Mouse (Mus musculus): ENCODE data around the gene Pi4kb. TPM values are rescaled to one million over a fixed set of nuclear protein-coding genes. Genes with fewer than 3 reads are reported as not detected.

Gene Pi4kb
- polyA plus RNA-seq, 1 experiment from 2014 or later = 15.1 TPM

DNA sequence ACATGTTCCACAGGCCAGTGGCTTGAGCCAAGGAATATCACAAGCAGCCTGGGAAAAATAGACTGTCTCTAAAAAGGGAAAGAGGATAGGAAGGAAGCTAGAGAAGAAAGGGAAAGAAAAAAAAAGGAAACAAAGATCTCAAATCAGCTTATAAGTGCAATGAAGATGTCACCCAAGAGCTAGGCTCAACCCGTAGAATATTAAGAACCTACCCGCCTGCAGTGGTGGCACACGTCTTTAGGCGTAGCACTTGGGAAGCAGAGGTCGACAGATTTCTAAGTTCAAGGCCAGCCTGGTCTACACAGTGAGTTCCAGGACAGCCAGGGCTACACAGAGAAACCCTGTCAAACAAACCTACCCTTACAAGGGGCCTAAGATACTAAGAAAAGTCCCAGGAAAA lies 911 bp upstream of the Pi4kb start:
- peak overlapping the region; percentile 84 for H3K4me2 ChIP-seq (ENCODE audit: low read depth, low read length)
- no peak for ATAC-seq (replicated peaks; ENCODE audit: extremely low read depth, insufficient read depth, low FRiP score)
- H3K9ac ChIP-seq (ENCODE audit: low read length) = no peak overlapping the region; the same call in 1 of the 2 replicates

DNA sequence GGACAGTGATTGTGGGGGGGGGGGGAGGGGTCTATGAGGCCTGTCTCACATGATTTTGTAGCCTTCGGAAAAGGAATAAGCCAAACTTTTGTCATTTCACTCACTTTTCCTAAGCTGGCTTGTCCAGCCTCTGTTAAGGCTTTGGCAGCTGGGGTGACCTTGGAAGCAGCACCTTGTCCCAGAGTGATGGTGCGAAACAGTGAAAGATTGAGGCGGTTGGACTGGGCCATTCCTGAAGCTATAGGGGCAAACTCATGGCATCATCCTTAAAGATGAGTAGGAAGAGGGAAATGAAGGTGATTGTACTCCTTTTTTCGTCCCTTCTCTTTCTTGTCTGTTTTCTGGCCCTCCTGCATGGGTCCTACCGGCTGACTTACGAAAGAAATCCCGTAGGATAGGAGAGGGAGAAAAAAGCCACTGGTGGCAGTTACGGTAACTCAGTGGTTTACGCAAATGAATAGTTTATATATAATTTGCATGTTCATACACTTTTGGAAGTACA lies 454 bp upstream of the Pi4kb start:
- H3K4me1 ChIP-seq (ENCODE audit: control insufficient read depth, insufficient read depth, low read length) = peaks cover 13% of the 10 kb centered on the region
- peak overlapping the region; percentile 68 for H3K27ac ChIP-seq (ENCODE audit: low read length)
- H3K9ac ChIP-seq (ENCODE audit: low read length) = peak overlapping the region; percentile 77
- H3K4me3 ChIP-seq (ENCODE audit: low read length) = peak overlapping the region; percentile 65
- WGBS = 19% methylated on average over 9 of the region's 9 CpGs
- peak overlapping the region; percentile 84 for H3K4me2 ChIP-seq (ENCODE audit: low read depth, low read length)
- peaks cover 4% of the 10 kb centered on the region for H3K36me3 ChIP-seq (ENCODE audit: control insufficient read depth, insufficient read depth)
- ATAC-seq (replicated peaks; ENCODE audit: extremely low read depth, insufficient read depth, low FRiP score) = peak; percentile 10; the same call in 1 of the 2 replicates
- no peaks in the 10 kb centered on the region for H3K27me3 ChIP-seq (ENCODE audit: control insufficient read depth, insufficient read depth, low read length)
- H3K9me3 ChIP-seq (replicated peaks; ENCODE audit: control insufficient read depth, low read length) = no peaks in the 10 kb centered on the region

More for the DNA sequence above, 911 bp upstream of the Pi4kb start:
- Histone ChIP-seq H3K4me1 (ENCODE audit: control insufficient read depth, insufficient read depth, low read length) (peaks cover 13% of the 10 kb centered on the region), H3K36me3 (ENCODE audit: control insufficient read depth, insufficient read depth) (peaks cover 4% of the 10 kb centered on the region), H3K27me3 (ENCODE audit: control insufficient read depth, insufficient read depth, low read length) (no peaks in the 10 kb centered on the region), H3K4me3 (ENCODE audit: low read length) (no peak overlapping the region), H3K27ac (ENCODE audit: low read length) (no peak overlapping the region), H3K9me3 (replicated peaks; ENCODE audit: control insufficient read depth, low read length) (no peaks in the 10 kb centered on the region)
- 85% methylated on average over 5 of the region's 5 CpGs for WGBS

DNA sequence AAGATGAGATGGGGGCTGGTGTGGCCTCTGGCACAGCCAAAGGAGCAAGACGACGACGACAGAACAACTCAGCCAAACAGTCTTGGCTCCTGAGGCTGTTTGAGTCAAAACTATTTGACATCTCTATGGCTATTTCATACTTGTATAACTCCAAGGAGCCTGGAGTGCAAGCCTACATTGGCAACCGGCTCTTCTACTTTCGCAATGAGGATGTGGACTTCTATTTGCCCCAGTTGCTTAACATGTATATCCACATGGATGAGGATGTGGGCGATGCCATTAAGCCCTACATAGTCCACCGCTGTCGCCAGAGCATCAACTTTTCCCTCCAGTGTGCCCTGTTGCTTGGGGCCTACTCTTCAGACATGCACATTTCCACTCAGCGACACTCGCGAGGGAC lies 9.8 kb downstream of the Pi4kb start:
- no peaks in the 10 kb centered on the region for H3K9me3 ChIP-seq (replicated peaks; ENCODE audit: control insufficient read depth, low read length)
- no peak overlapping the region for H3K27ac ChIP-seq (ENCODE audit: low read length)
- H3K36me3 ChIP-seq (ENCODE audit: control insufficient read depth, insufficient read depth) = peaks cover 16% of the 10 kb centered on the region
- no peak overlapping the region for H3K4me2 ChIP-seq (ENCODE audit: low read depth, low read length)
- peaks cover 38% of the 10 kb centered on the region for H3K4me1 ChIP-seq (ENCODE audit: control insufficient read depth, insufficient read depth, low read length)
- H3K27me3 ChIP-seq (ENCODE audit: control insufficient read depth, insufficient read depth, low read length) = no peaks in the 10 kb centered on the region
- ATAC-seq (replicated peaks; ENCODE audit: extremely low read depth, insufficient read depth, low FRiP score) = no peak
- WGBS = 92% methylated on average over 11 of the region's 11 CpGs
- H3K4me3 ChIP-seq (ENCODE audit: low read length) = no peak overlapping the region
- no peak overlapping the region for H3K9ac ChIP-seq (ENCODE audit: low read length)

DNA sequence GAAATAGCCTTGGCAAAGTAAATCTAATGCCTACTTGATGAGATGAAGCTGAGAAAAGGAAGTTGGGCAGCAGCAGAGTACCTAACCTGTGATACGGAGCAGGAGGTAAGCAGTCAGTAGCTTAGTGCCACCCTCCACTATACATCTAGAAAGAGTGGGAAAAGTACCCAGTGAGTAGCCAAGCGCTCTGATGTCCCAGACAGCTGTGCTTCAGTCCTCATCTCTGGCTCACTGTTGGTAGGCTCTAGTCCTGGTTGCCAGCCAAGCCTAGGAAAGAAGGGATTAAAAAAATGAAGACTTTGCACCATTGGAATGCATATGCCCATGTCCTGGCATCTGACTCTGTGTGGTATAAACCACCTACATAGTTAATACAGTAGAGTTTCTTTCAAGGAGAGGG lies 11.0 kb downstream of the Pi4kb start:
- Histone ChIP-seq H3K4me3 (ENCODE audit: low read length) (no peak overlapping the region), H3K4me1 (ENCODE audit: control insufficient read depth, insufficient read depth, low read length) (peaks cover 43% of the 10 kb centered on the region), H3K9ac (ENCODE audit: low read length) (no peak overlapping the region), H3K4me2 (ENCODE audit: low read depth, low read length) (no peak overlapping the region), H3K9me3 (replicated peaks; ENCODE audit: control insufficient read depth, low read length) (no peaks in the 10 kb centered on the region), H3K27ac (ENCODE audit: low read length) (no peak overlapping the region), H3K27me3 (ENCODE audit: control insufficient read depth, insufficient read depth, low read length) (no peaks in the 10 kb centered on the region), H3K36me3 (ENCODE audit: control insufficient read depth, insufficient read depth) (peaks cover 17% of the 10 kb centered on the region)
- WGBS = 92% methylated on average over 2 of the region's 2 CpGs
- no peak for ATAC-seq (replicated peaks; ENCODE audit: extremely low read depth, insufficient read depth, low FRiP score)

DNA sequence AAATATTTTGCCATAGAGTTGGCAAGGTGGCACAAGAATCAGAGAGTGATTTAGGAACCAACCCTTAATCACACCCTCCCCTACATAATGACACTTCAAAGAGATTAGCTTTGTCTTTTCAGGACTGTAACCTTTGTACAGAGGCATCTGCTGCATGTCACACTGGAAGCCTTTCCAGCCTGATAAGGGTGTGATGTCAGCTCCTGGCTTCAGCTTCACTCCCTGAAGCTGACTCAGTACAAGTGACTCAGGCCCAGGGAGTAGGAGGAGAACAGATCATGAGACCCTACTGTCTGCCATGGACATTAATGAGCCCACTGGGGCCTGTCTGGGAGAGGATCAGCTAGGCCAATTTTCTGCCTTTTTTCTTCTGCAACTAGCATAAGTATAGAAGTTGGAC lies 13.0 kb downstream of the Pi4kb start:
- peak overlapping the region; percentile 38 for H3K27ac ChIP-seq (ENCODE audit: low read length)

DNA sequence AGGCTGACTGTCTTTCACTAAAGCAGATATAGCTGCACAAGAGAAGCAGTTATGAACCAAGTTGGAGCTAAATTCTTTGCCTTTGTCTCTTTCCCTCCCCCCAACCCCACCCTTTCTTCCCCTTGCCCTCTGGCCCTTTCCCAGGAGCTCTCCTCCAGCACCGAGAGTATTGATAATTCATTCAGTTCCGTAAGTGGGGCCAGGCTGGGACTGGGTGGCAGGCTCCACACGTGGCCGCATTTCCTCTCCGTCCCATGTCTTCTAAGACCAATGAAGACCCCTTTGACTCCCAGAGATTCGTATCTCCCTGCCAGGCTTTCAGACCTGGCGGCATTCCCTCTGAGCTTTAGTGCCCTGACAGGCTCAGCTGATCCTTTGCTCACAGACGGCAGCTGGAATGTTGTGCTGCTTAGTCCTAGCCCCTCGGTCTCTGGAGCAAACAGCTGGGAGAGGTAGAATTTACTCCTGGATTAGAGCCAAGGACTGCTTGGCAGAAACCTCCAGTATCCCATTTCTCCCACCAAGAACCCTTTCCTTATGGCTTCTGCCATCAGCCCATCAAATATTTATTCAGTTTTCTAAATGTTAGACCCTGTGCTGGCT lies 14.7 kb downstream of the Pi4kb start:
- no peaks in the 10 kb centered on the region for H3K9me3 ChIP-seq (replicated peaks; ENCODE audit: control insufficient read depth, low read length)
- peaks cover 21% of the 10 kb centered on the region for H3K36me3 ChIP-seq (ENCODE audit: control insufficient read depth, insufficient read depth)
- H3K4me3 ChIP-seq (ENCODE audit: low read length) = no peak overlapping the region
- H3K4me2 ChIP-seq (ENCODE audit: low read depth, low read length) = peak overlapping the region; percentile 17; the same call in 1 of the 2 replicates
- H3K27me3 ChIP-seq (ENCODE audit: control insufficient read depth, insufficient read depth, low read length) = no peaks in the 10 kb centered on the region
- WGBS = 18% methylated on average over 9 of the region's 9 CpGs
- peaks cover 43% of the 10 kb centered on the region for H3K4me1 ChIP-seq (ENCODE audit: control insufficient read depth, insufficient read depth, low read length)
- no peak overlapping the region for H3K9ac ChIP-seq (ENCODE audit: low read length)
- H3K27ac ChIP-seq (ENCODE audit: low read length) = 0 out of 2 replicates have a peak overlapping the region, but pooled peaks have one; percentile 35
- peak; percentile 14; the same call in 1 of the 2 replicates for ATAC-seq (replicated peaks; ENCODE audit: extremely low read depth, insufficient read depth, low FRiP score)

More for the DNA sequence above, 13.0 kb downstream of the Pi4kb start:
- no peak overlapping the region for H3K4me2 ChIP-seq (ENCODE audit: low read depth, low read length)
- no peak overlapping the region for H3K9ac ChIP-seq (ENCODE audit: low read length)
- H3K9me3 ChIP-seq (replicated peaks; ENCODE audit: control insufficient read depth, low read length) = no peaks in the 10 kb centered on the region
- no peak overlapping the region for H3K4me3 ChIP-seq (ENCODE audit: low read length)
- H3K36me3 ChIP-seq (ENCODE audit: control insufficient read depth, insufficient read depth) = peaks cover 17% of the 10 kb centered on the region
- peak; percentile 86 for ATAC-seq (replicated peaks; ENCODE audit: extremely low read depth, insufficient read depth, low FRiP score)
- peaks cover 43% of the 10 kb centered on the region for H3K4me1 ChIP-seq (ENCODE audit: control insufficient read depth, insufficient read depth, low read length)
- H3K27me3 ChIP-seq (ENCODE audit: control insufficient read depth, insufficient read depth, low read length) = no peaks in the 10 kb centered on the region

DNA sequence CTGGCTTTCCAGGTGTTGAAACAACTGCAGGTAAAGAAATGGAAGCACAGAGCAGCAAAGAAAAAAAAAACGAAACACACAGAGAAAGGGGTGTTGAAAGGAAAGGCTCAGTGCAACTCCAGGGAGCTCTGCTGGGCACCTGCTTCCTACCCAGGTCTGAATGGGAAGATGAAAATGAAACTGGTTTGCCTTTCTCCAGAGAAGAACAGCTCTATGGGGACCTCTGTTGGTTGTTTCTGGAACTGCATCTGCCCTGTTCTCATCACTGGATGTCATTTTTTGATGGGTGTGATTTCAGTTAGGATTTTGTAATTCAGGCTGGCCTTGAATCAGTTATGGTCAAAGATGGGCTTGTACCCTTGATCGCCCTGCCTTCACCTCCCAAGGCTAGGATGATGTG lies 22.4 kb downstream of the Pi4kb start:
- no peaks in the 10 kb centered on the region for H3K27me3 ChIP-seq (ENCODE audit: control insufficient read depth, insufficient read depth, low read length)
- H3K9me3 ChIP-seq (replicated peaks; ENCODE audit: control insufficient read depth, low read length) = no peaks in the 10 kb centered on the region
- no peak overlapping the region for H3K9ac ChIP-seq (ENCODE audit: low read length)
- H3K36me3 ChIP-seq (ENCODE audit: control insufficient read depth, insufficient read depth) = peaks cover 52% of the 10 kb centered on the region
- peaks cover 3% of the 10 kb centered on the region; the same call in 1 of the 2 replicates for H3K4me1 ChIP-seq (ENCODE audit: control insufficient read depth, insufficient read depth, low read length)
- no peak for ATAC-seq (replicated peaks; ENCODE audit: extremely low read depth, insufficient read depth, low FRiP score)
- H3K27ac ChIP-seq (ENCODE audit: low read length) = no peak overlapping the region
- no peak overlapping the region for H3K4me2 ChIP-seq (ENCODE audit: low read depth, low read length)
- WGBS = 27% methylated on average over 2 of the region's 2 CpGs
- no peak overlapping the region for H3K4me3 ChIP-seq (ENCODE audit: low read length)

DNA sequence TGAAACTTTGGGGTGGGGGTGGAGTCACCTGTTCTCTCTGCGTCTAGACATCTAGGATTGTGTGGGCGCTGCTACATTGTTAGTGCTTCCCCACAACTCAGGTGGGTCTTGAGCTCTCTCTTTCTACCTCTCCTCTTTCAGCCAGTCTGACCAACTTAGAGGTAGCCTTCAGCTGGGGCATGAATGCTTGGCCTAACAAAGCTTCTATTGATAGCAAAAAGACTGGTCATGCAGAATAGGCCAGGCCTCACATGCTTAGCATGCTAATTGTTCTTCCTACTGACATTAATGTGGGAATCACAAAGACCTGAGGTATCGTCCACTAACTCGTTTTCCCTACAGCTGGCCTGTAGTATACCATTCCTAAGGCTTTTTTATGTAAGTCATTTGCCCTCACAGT lies 28.0 kb downstream of the Pi4kb start:
- H3K9ac ChIP-seq (ENCODE audit: low read length) = no peak overlapping the region
- H3K9me3 ChIP-seq (replicated peaks; ENCODE audit: control insufficient read depth, low read length) = no peaks in the 10 kb centered on the region
- H3K4me3 ChIP-seq (ENCODE audit: low read length) = no peak overlapping the region
- no peak overlapping the region for H3K27ac ChIP-seq (ENCODE audit: low read length)
- ATAC-seq (replicated peaks; ENCODE audit: extremely low read depth, insufficient read depth, low FRiP score) = no peak
- 85% methylated on average over 4 of the region's 4 CpGs for WGBS
- H3K27me3 ChIP-seq (ENCODE audit: control insufficient read depth, insufficient read depth, low read length) = no peaks in the 10 kb centered on the region
- no peak overlapping the region for H3K4me2 ChIP-seq (ENCODE audit: low read depth, low read length)
- H3K36me3 ChIP-seq (ENCODE audit: control insufficient read depth, insufficient read depth) = peaks cover 63% of the 10 kb centered on the region
- no peaks in the 10 kb centered on the region for H3K4me1 ChIP-seq (ENCODE audit: control insufficient read depth, insufficient read depth, low read length)

DNA sequence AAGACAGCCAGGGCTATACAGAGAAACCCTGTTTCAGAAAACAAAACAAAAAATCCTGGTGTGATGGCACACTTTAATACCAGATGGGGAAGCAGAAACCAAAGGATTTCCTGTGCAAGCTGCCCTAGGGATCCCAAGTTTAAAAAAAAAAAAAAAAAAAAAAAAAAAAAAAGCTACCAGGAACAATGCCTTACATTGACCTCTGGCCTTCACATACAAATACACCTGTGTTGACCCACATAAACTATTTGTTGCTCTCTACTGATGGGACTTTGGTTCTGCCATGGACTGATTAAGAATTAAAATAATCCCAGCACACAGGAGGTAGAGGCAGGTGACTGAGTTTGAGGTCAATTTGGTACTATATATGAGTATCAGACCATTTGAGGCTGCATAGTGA lies 28.7 kb downstream of the Pi4kb start:
- Histone ChIP-seq H3K4me1 (ENCODE audit: control insufficient read depth, insufficient read depth, low read length) (no peaks in the 10 kb centered on the region), H3K9me3 (replicated peaks; ENCODE audit: control insufficient read depth, low read length) (no peaks in the 10 kb centered on the region), H3K36me3 (ENCODE audit: control insufficient read depth, insufficient read depth) (peaks cover 70% of the 10 kb centered on the region), H3K27me3 (ENCODE audit: control insufficient read depth, insufficient read depth, low read length) (no peaks in the 10 kb centered on the region), H3K9ac (ENCODE audit: low read length) (no peak overlapping the region), H3K4me2 (ENCODE audit: low read depth, low read length) (no peak overlapping the region), H3K27ac (ENCODE audit: low read length) (no peak overlapping the region), H3K4me3 (ENCODE audit: low read length) (no peak overlapping the region)
- ATAC-seq (replicated peaks; ENCODE audit: extremely low read depth, insufficient read depth, low FRiP score) = no peak
